Mouse (Mus musculus): ENCODE results near the gene Pde4c.

GRCm38 (mm10) chr8:70675336-70675735 is 48.2 kb upstream of the Pde4c start:
- TF ChIP-seq ZC3H11A (IDR thresholded peaks at IDR 0.05; ENCODE audit: borderline replicate concordance, low read depth, low read length) (no peak), ZNF384 (IDR thresholded peaks at IDR 0.05; ENCODE audit: low read depth, low read length) (no peak), CHD2 (IDR thresholded peaks at IDR 0.05; ENCODE audit: low read depth, low read length) (no peak), HCFC1 (IDR thresholded peaks at IDR 0.05; ENCODE audit: borderline replicate concordance, insufficient read depth, low read length) (no peak), MAFK (IDR thresholded peaks at IDR 0.05; ENCODE audit: insufficient read depth, low read depth, low read length) (no peak)

Data from ES-E14 (cell line).